Mouse (Mus musculus) retina, postnatal 1 day (tissue): ENCODE data around the gene Prn.

ENCODE experiments used
- DNase-seq: peaks from one replicate; pipeline ENCODE4 v3.0.0-alpha.2; 2012

Prn gene

GRCm38 (mm10) chr2:131909683-131910572 lies at the start of gene Prn, which contains the start of gene Prnp:
Gene Prn (plus strand): TSS chr2:131909957.
Gene Prnp (plus strand): TSS chr2:131909928.
- DNase-seq: peak; percentile 95

- peak; percentile 89 for DNase-seq
Measured at GRCm38 (mm10) chr2:131862617-131863275, 47.0 kb upstream of the Prn start.

GRCm38 (mm10) chr2:131863472-131863871 lies 46.3 kb upstream of the Prn start:
- DNase-seq: no peak

DNA sequence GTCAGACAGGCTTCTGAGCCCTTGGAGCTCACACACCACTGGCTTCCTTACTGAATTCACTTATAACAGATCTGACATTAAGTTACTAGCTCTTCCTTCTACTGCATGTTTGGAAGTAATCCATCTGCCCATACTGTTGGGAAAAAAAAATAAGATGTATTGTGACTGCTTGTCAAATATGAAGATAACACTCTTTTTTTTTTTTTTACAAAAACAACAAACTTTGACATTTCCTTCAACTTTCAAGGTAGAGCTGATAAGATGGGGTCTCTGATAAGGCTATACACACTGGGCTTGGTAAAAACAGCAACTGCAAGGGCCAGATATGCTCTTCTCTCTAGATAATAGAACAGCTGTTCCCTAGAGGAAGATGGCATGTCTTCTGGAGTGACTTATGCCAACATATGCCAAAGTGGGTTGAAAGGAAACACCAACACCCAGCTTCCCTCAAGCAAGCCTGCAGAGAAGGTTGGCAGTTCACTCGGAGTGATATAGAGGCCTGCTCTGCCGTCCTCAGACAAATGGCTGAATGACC lies 45.4 kb upstream of the Prn start:
- DNase-seq: no peak

DNA sequence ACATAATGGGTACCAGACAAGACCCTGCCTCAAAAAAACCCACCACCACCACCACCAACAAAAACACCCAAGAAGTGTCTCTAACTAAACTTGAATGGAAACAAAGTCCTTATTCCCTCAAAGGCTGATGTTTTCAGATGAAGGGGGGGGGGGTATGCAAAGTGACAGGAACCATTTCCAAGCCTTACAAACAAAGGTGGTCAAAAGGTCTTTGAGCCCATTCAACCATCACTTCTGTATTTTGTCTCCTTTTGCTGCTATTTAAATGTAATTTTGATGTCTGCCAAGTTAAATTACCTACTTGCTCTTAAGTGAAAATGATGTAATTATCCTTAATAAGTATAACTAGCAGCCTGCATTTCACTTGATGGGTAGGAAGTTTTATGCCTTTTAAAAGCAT lies 43.1 kb upstream of the Prn start:
- DNase-seq: no peak

DNA sequence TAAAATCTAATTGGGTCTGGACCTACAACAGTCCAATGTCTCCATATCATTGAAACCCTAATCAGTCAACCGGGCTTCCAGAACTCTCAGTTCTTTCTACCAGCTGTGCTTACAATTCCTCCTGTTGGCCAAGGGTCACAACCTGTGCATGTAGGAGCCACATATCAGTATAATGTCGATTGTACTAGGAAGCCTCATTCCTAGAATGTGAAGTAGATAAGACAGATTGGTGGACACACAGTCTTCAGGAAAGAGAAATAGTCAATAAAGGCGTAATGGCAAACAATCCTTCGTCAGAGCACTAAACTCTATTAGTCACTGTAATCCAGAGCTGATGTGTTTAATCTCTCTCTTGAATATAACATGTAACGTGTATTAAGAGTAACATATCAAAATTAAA lies 40.8 kb upstream of the Prn start:
- DNase-seq: no peak

- no peak for DNase-seq
Measured at GRCm38 (mm10) chr2:131873376-131873775, 36.4 kb upstream of the Prn start.

DNA sequence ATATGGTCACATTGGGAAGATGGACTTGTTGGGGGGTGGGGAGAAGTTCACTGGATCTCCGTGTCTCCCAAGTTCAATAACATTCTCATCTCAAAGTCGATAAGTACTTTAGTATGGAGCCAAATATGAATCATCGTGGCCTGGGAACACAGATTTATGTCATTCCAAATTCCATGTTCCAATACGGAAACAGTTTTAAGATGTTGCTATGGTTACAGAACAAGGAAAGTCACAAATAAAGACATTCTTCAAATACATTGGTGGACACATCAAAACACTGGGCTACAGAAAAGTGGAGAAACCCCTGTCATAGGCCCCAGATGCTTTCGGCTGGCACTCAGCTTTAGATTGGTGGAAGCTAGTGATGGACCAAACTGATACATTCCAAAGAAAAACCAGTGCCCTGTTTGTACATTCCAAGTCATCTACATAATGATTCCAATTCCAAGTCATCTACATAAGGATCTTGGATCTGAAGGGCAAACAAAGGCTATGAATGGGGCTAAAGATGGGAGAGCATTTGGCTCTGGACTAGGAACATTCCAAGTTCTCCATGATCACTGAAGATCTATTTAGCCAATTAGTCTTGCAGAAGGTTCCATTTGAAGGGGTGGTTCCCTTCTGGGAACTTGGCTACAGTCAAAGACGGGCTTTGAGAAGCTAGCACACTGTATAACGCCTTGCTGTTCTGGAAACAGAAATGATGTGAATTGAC lies 33.0 kb upstream of the Prn start:
- no peak for DNase-seq

DNA sequence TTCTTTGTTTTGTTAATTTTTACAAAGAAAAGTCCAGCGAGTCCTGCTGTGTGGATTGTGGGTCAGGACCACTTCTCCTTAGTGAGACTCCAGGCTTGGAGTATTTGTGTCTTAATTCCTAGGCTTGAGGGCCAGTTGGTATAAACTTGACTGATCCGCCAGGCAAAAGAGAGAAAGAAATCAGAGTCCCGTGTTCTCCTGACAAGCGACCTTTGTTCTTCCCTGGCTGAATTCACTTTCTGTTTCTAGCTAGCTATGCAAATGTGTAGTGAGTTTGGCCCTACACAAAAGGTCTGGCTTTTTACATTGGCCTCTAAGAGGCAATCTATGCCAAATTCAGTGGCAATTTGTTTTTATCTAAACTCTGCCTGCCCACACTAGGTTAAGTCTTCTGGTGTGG lies 28.0 kb upstream of the Prn start:
- DNase-seq: no peak

- no peak for DNase-seq
Measured at GRCm38 (mm10) chr2:131883136-131883535, 26.6 kb upstream of the Prn start.

DNA sequence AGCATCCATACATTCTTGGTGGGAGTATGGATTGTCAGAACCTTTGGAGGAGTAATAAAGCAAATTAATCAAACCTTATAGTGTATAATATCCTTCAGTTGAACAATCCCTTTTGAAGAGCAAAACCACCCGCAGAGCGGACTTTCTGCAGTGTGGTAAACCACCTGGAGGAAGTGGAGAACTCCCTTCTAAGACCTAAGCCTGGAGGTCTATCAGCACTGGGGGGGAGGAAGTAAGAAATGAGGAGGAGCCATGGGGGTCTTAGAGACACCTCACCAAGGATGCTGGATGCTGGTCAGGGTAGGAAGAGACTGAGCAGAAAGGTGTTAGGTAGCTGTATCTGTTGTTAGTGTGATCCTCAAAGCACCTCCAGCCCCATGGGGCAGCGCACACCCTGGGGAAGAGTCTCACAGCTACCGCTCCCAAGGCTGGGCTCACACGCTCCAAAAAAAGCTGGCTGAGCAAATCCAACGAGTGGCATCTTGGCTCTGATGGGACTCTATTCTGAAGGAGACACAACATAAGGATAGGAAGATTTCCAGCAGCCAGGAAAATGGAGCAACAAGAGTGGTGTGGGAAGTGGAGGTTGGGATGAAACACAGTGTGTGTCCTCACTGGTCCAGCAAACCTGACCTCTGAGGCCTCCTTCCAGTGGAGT lies 23.1 kb upstream of the Prn start:
- no peak for DNase-seq

- no peak for DNase-seq
Measured at GRCm38 (mm10) chr2:131888233-131888632, 21.5 kb upstream of the Prn start.

- DNase-seq: no peak
Measured at GRCm38 (mm10) chr2:131892534-131892933, 17.2 kb upstream of the Prn start.

DNA sequence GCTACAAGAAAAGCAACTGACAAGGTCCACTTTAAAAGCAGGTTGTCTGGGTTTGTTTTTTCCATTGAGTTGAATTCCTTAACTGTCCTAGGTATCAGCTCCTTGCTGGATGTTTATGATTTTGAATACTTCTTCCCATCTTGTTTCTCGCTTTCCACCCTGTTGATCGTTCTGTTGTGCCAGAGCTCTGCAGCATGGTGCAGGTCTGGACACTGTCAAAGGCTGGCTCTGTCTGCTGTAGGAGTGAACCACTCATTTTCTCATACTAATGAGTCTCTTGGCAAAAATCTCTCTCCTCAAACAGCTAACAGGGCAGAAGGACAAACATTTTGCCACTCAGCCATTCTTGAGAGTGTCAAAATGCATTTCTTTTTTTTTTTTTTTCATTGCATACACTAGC lies 14.7 kb upstream of the Prn start:
- no peak for DNase-seq

GRCm38 (mm10) chr2:131896011-131896410 lies 13.7 kb upstream of the Prn start:
- DNase-seq: no peak

GRCm38 (mm10) chr2:131897336-131898109 lies 12.2 kb upstream of the Prn start:
- no peak for DNase-seq

DNA sequence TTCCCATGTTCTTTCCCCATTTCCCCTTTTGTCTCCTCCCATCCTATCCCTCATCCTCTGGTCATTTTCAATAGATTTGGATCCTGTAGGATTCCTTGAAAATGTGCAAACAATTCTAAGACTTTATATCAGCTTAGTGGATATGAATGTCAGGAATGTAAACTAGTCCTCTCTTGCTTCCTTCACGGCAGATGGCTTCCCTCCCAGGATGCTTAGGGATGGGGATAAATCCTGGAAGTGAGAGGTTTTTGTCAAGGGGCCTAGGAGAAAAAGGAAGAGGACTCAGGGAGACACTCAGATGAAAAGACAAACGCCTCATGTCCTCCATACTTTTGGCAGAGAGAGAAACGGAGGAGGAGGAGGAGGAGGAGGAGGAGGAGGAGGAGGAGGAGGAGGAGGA lies 7.3 kb upstream of the Prn start:
- no peak for DNase-seq

DNA sequence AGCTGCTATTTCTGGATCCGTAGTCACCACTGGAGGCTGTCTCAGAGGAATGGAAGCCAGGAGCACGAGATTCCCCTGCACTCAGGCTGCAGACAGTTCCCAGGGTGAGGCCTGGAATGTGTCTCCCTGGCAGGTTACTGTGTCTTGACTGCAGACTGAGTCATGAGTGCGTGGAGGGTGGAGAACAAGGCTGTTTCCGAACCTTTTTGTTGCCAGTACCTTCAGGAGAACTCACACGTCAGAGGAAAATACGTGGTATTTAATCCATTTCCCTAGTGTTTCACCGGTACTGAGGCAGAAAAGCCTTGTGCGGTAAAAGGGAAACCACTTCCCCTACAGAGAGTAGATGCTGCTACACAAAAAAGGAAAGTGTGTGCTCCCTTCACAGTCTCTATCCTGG lies 6.9 kb upstream of the Prn start:
- no peak for DNase-seq

GRCm38 (mm10) chr2:131905025-131905424 lies 4.7 kb upstream of the Prn start:
- DNase-seq: no peak

DNA sequence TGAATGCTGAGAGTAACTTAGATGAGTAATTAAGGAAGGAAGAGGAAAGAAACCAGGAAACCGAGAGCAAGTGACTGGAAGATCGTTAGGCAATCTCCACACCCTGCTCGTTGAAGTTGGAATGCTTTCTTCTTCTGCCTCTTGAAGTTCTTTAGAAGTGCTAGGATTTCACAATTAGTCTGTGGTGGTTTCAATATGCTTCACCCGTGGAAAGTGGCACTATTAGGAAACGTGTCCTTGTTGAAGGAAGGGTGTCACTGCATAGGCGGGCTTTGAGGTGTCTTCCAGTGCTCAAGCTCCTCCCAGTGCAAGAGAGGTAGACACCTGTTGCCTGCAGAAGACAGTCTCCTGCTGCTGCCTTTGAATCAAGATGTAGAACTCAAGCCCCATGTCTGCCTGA lies 4.0 kb upstream of the Prn start:
- DNase-seq: no peak

DNA sequence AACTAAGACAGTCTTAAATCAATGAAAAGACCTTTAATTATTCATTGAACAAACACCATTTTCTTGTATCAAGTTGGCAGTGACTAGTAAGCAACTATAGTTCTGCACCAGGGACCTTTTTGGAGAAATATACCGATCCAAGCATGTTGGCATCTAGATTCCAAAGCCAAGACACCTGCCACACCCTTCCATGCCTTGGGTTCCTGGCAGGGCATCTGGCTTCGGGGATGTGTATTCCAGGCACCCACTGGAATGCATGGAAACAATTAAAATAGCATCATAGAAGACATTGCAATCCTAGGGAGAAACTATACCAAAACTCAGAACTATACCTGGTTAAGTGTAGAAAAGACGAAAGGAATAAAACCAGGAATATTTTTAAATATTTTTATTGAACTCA lies 3.5 kb upstream of the Prn start:
- DNase-seq: no peak

- no peak for DNase-seq
Measured at GRCm38 (mm10) chr2:131906846-131907245, 2.9 kb upstream of the Prn start.
